Mouse (Mus musculus) heart, adult 2 months (tissue): Measurements from ENCODE around the gene Ackr1. TPM values are rescaled to one million over a fixed set of nuclear protein-coding genes. Genes with fewer than 3 reads are reported as not detected.
A peak's percentile ranks its signal among the peaks of the same experiment; 100 is the strongest.

Experiments used
- DNase-seq, 2 experiments: peaks; one replicate each; pipeline ENCODE4 v3.0.0; 2021
- H3K27ac ChIP-seq: fragments of 200-600 bp; 2 replicates; pipeline ENCODE4 v1.8.1; 2022
- H3K27me3 ChIP-seq: fragments of 200-500 bp; 2 replicates; pipeline ENCODE4 v1.6.1; 2012; ENCODE audit warnings: mild to moderate bottlenecking, low read length, inconsistent platforms, mixed read lengths; ENCODE audit not compliant: control insufficient read depth, insufficient read depth
- H3K36me3 ChIP-seq: fragments of 200-500 bp; 2 replicates; pipeline ENCODE4 v1.6.1; 2012; ENCODE audit warnings: low read length, inconsistent platforms; ENCODE audit not compliant: control insufficient read depth, insufficient read depth
- H3K4me1 ChIP-seq: fragments of 200-500 bp; 2 replicates; pipeline ENCODE4 v1.6.1; 2011; ENCODE audit warnings: low read length; ENCODE audit not compliant: control insufficient read depth, insufficient read depth
- H3K4me3 ChIP-seq: fragments of 200-600 bp; 2 replicates; pipeline ENCODE4 v1.8.1; 2022
- H3K79me2 ChIP-seq: fragments of 200-500 bp; replicated peaks from 2 replicates; pipeline ENCODE4 v1.6.1; 2012; ENCODE audit warnings: mild to moderate bottlenecking, inconsistent platforms, low read length, moderate library complexity, mixed read lengths; ENCODE audit not compliant: control insufficient read depth, insufficient read depth
- H3K9ac ChIP-seq: fragments of 200-500 bp; 2 replicates; pipeline ENCODE4 v1.6.1; 2012; ENCODE audit warnings: low read depth, mild to moderate bottlenecking, control low read depth, inconsistent platforms, low read length, mixed read lengths
- CTCF ChIP-seq: fragments of 200-600 bp; IDR thresholded peaks from 2 replicates; pipeline ENCODE4 v1.8.1; 2022; ENCODE audit warnings: antibody characterized with exemption, mild to moderate bottlenecking, moderate library complexity
- EP300 ChIP-seq: fragments of 200-500 bp; IDR thresholded peaks from 2 replicates; pipeline ENCODE4 v1.6.1; 2011; ENCODE audit warnings: low read depth, low read length, control low read depth; ENCODE audit not compliant: insufficient read depth
- POLR2A ChIP-seq: fragments of 200-500 bp; IDR thresholded peaks from 2 replicates; pipeline ENCODE4 v1.6.1; 2011; ENCODE audit warnings: mild to moderate bottlenecking, low read depth, low read length, control low read depth; ENCODE audit not compliant: insufficient read depth
- WGBS: fragments of 180-500 bp; shearing (Covaris S2); methylation state at CpG from one replicate; pipeline ENCODE4 v1.1.7; 2018; 5-methylcytosine and 5-hydroxymethylcytosine counted together
- intact Hi-C: fragments of 180-260 bp; cut with DNase I; formaldehyde crosslinking; loops from one replicate; pipeline ENCODE4 v1.15.1; 2025
- polyA plus RNA-seq: library from polyadenylated mRNA; depleted of rRNA; stranded (reverse); fragments of >200 nt; gene quantifications from 2 replicates; pipeline ENCODE4 v1.2.3, GENCODE M21; 2012
- total RNA-seq, 2 experiments: library from RNA; stranded (reverse); gene quantifications; 2 replicates each; pipeline ENCODE4 v1.2.3; 2021

The Ackr1 gene
- total and polyA plus RNA-seq, 3 experiments = 0.59 to 1.8 TPM; not detected in 1

GRCm38 (mm10) chr1:173363436-173363835, 29.9 kb upstream of the Ackr1 start:
- TF ChIP-seq POLR2A (no peak), CTCF (no peak), EP300 (no peak)
- Histone ChIP-seq H3K27me3 (peaks cover 7% of the 10 kb centered on the region), H3K27ac (no peak overlapping the region), H3K79me2 (no peaks in the 10 kb centered on the region), H3K4me1 (no peaks in the 10 kb centered on the region), H3K4me3 (no peak overlapping the region), H3K36me3 (no peaks in the 10 kb centered on the region), H3K9ac (no peak overlapping the region)
- intact Hi-C loops = no loop called here
- WGBS = 74% methylated on average over 2 of the region's 2 CpGs
- DNase-seq = no peak

DNA sequence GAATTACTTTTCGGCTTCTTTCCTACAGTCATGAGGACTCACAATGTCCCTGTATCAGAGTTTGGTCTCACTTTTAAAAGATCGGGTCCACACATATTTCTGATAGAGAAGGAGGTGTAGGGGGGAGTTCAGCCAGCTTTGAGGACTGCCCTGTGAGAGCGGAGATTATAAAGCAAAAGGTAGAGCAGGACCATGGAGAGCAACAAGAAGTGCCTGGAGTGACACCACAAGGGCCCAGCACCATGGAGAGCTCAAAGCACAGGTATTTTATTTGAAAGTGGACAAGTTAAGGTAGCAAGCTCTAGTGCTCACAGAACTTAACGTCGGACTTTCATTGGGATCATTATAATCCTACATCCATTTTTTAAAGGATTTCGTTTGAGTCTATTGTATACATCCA, 28.1 kb upstream of the Ackr1 start:
- Histone ChIP-seq H3K9ac (no peak overlapping the region), H3K4me1 (no peaks in the 10 kb centered on the region), H3K79me2 (no peaks in the 10 kb centered on the region), H3K27me3 (peaks cover 2% of the 10 kb centered on the region; the same call in 1 of the 2 replicates), H3K36me3 (no peaks in the 10 kb centered on the region), H3K27ac (no peak overlapping the region), H3K4me3 (no peak overlapping the region)
- no peak for TF ChIP-seq EP300
- no peak for TF ChIP-seq POLR2A
- TF ChIP-seq CTCF = no peak
- WGBS = 25% methylated on average over 6 of the region's 6 CpGs
- intact Hi-C loops = no loop called here
- DNase-seq = peak in 1 of 2 experiments; percentile 25

DNA sequence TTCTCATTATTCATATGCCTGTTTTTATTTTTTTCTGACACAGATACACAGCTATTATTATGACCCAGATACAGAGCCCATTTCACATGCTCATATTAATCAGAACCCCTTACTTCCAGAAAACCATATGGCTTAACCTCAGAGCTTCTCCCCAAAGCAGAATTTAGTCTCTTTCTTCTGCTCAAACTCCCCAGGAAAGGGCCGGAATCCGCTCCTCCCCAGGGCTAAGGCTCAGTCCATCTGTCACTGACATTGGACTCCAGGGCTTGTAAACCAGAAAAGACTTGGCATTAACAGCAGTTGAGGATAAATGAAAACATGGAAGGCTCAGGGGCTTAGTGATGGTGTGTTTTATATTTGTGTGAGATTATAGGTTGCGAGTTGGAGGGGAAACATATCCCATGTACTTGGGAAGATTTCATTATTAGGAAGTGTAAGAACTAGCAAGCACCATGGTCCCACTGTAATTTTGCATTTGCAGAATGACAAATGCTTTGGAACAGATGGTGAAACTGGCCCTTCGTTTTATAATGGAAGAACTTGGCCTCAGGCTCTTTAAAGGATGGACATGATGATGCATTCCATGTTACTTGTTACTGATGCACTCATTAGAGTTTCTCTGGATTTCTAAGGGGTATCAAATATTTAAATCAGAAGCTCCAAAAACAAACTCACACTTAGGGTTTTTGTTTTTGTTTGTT, 26.2 kb upstream of the Ackr1 start:
- Histone ChIP-seq H3K4me1 (no peaks in the 10 kb centered on the region), H3K79me2 (no peaks in the 10 kb centered on the region), H3K4me3 (no peak overlapping the region), H3K27me3 (no peaks in the 10 kb centered on the region), H3K27ac (no peak overlapping the region), H3K9ac (no peak overlapping the region), H3K36me3 (no peaks in the 10 kb centered on the region)
- 63% methylated on average over 4 of the region's 4 CpGs for WGBS
- TF ChIP-seq POLR2A (no peak), EP300 (no peak), CTCF (no peak)
- no peak for DNase-seq
- intact Hi-C loops = no loop called here

GRCm38 (mm10) chr1:173357799-173358198, 24.2 kb upstream of the Ackr1 start:
- H3K27ac ChIP-seq = no peak overlapping the region
- no peaks in the 10 kb centered on the region for H3K79me2 ChIP-seq
- no peak for DNase-seq
- TF ChIP-seq EP300 = no peak
- no peak for TF ChIP-seq CTCF
- no peak for TF ChIP-seq POLR2A
- WGBS = 41% methylated on average over 4 of the region's 4 CpGs
- H3K36me3 ChIP-seq = no peaks in the 10 kb centered on the region
- no peaks in the 10 kb centered on the region for H3K4me1 ChIP-seq
- H3K27me3 ChIP-seq = no peaks in the 10 kb centered on the region
- no peak overlapping the region for H3K9ac ChIP-seq
- H3K4me3 ChIP-seq = no peak overlapping the region
- intact Hi-C loops = no loop called here

DNA sequence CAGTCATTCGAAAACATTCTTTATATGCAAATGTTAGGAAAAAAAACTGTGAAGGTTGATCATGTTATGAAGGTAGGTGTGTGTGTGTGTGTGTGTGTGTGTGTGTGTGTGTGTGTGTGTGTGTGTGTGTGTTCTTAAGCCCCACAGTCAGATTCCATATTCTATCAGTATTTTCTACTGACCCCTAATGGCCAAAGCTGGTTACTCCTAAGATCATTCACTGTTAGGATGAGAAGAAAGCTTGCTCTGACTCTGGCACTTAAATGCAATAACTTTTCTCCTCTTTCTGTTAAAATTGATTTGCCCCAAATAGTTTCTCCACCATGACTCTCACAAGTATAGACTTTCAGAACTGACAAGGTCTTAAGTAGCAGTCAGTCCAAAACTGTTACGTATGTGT, 23.1 kb upstream of the Ackr1 start:
- no peak overlapping the region for H3K4me3 ChIP-seq
- no peaks in the 10 kb centered on the region for H3K36me3 ChIP-seq
- no peaks in the 10 kb centered on the region for H3K4me1 ChIP-seq
- TF ChIP-seq CTCF = peak; percentile 35; the same call in 1 of the 2 replicates
- TF ChIP-seq EP300 = no peak
- TF ChIP-seq POLR2A = no peak
- no peaks in the 10 kb centered on the region for H3K27me3 ChIP-seq
- H3K79me2 ChIP-seq = no peaks in the 10 kb centered on the region
- intact Hi-C loops = no loop called here
- no peak overlapping the region for H3K9ac ChIP-seq
- DNase-seq = no peak
- 91% methylated on average over 2 of the region's 2 CpGs for WGBS
- no peak overlapping the region for H3K27ac ChIP-seq

- no peak overlapping the region for H3K9ac ChIP-seq
- TF ChIP-seq POLR2A (no peak), CTCF (no peak), EP300 (no peak)
- intact Hi-C loops = no loop called here
- H3K4me1 ChIP-seq = no peaks in the 10 kb centered on the region
- no peak for DNase-seq
- H3K27me3 ChIP-seq = no peaks in the 10 kb centered on the region
- H3K79me2 ChIP-seq = no peaks in the 10 kb centered on the region
- no peaks in the 10 kb centered on the region for H3K36me3 ChIP-seq
- H3K4me3 ChIP-seq = no peak overlapping the region
- 51% methylated on average over 7 of the region's 7 CpGs for WGBS
- H3K27ac ChIP-seq = no peak overlapping the region
Measured at GRCm38 (mm10) chr1:173355107-173355846, 21.7 kb upstream of the Ackr1 start.
